Mouse (Mus musculus) WW6 (cell line): Measurements from ENCODE around the gene Wdr38.

ENCODE experiments used
- DNase-seq: peaks from one replicate; pipeline ENCODE4 v3.0.0-alpha.2; 2013; ENCODE audit warnings: low read depth, low spot score

The Wdr38 gene

DNA sequence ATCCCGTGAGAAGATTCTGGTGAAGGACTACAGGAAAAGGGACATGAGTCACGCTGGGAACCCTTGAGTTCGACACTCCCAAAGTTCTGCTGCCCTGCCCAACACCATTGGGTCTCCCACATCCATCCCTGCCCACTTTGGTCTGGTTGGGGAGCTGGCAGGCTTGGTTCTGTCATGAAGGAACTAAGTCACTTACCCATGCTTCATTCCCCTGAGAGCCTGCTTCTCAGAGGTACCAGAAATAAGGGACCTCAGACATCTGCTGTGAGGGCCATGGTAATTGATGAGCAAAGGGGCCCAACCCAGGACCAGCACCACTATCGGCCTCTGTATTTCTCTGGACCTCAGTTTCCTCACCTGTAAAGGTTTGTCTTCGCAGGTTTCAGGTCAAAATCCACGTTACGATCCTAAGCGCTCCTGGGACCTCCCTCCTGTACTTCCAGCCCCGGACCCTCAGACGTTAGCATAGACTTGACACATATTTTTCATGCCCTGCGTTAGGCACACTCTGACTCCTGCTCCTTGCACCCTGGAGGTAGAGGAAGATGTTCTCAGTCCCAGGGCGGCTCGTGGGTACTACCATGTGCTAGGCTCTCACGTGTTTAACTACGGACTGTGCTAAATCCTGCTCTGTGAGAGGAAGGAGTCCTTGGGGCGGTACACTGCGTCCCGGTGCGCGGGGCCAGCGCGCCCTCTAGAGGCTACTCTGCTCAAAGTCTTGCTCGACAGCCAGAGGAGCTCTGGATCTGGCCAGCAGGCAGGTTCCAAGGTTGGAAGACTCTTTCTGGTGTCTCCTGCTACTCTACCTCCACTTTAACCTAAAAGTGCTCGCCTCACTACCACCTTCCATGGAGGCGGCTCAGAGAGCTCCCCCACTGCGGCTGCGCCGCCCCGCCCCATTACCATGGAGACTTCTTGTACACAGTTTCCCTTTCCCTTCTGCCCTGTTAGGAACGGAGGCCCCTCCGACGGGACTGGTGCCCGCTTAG is at the start of gene Wdr38:
Wdr38 (plus strand) TSS at position 91 of the 989 bp plus-strand sequence.
- DNase-seq, result peak; percentile 74

DNA sequence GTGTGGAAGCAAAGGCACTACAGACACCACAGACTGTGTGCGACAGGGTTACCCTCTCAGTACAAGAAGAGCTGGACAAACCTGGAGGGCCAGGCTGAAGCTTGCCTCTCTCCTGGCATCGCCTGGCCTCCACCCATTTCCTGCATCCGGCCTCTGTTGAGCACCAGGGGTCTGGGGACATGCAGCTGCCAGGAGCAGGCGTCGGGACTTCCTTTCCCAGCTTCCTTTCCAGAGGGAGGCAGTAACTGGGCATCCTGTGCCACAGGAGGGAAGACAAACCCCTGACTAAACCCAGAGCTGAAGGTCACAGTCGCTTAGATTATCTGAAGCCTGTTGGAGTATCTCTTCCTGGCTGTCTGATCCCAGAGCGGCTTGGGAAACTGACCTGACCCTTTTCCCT is 49.7 kb upstream of the Wdr38 start:
- no peak for DNase-seq

DNA sequence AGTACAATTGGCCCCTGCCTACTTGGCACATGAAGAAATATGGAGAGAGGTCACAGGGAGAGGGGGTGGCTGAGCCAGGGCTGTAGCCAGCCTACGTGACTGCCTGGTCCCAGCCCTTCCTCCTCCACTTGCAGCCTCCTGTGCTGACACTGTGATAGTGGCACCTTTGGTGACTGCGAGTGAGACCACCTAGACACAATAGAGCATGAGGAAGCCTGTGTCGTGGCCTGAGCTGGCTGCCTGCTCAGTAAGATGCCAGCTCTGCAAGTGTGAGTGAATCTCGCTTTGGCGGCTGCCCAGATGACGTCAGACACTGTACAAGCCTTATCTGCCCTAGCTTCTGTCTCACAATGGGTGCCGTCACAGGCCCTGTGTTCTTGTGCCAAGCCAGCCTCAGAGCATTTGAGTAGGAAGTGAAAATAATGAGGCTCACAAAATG is 47.0 kb upstream of the Wdr38 start:
- no peak for DNase-seq

DNA sequence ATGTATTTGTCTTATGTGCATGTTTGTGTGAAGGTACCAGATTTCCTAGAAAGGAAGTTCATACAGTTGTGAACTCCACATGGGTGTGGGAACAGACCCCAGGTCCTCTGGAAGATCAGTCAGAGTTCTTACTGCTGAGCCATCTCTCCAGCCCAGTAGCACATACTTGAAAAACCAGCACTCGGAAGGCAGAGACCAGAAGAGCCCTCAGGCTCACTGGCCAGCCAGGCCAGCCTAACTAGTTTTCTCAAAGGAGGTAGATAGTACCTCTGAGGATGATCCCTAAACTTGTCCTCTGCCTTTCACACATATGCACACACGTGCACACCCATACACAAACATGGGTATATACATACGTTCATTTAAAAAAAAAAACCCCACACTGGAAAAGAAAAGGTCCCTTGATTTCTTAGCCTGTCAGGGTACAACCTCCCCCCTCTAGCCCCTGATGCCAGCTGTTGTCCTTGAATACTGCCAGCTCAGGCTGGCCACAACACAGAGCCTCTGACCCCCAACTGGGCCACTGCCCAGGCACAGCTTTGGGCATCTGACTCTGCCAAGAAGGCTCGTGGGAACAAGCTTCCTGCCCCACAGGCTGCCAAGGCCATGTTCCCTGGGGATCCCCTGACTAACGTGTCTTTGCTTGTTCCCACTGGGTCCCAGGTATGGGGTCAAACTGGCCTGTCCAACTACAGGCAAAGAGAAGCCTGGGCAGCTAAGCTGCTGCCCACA is 44.0 kb upstream of the Wdr38 start:
- DNase-seq, result no peak

- DNase-seq, result no peak
These were observed 41.2 kb upstream of the Wdr38 start for GRCm38 (mm10) chr2:38956062-38956461.

- DNase-seq, result no peak
These were observed 39.5 kb upstream of the Wdr38 start for GRCm38 (mm10) chr2:38957671-38958223.

GRCm38 (mm10) chr2:38964198-38964597 is 33.1 kb upstream of the Wdr38 start:
- no peak for DNase-seq

DNA sequence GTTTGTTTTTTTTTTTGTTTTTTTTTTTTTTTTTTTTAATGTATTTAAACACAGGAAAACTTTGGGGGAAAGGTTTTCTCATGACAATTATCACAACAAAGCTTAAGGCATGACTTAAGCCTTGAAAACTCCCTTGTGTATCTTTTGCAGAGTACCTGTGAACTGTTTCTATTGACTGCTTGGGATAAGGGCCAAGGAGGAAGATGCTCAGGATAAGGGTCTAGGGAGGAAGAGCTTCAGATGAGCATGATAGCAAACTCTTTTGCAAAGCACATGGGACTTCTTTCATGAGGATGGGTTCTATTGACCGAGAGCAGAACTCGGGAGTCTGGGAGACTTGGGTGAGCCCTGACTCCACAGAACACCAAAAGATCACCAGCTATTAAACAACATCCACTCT is 27.6 kb upstream of the Wdr38 start:
- no peak for DNase-seq

- no peak for DNase-seq
These were observed 27.2 kb upstream of the Wdr38 start for GRCm38 (mm10) chr2:38970057-38970456.

GRCm38 (mm10) chr2:38973223-38973622 is 24.1 kb upstream of the Wdr38 start:
- DNase-seq, result no peak

DNA sequence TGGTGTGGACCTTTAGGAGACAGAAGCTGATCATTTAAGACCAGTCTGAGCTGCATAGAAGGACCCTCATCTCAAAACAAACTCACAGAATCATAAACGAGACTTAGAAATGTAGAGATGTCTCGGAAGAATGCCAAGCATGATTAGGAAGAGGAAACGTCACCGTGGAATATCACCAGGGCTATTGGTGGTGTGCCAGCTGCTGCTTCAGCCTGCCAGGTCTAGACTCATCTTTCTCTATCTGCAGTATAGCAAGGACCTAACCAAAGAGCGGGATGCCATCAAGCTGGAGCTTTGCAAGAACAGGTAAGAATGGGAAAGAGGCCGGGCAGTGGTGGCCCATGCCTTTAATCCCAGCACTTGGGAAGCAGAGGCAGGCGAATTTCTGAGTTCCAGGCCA is 23.6 kb upstream of the Wdr38 start:
- no peak for DNase-seq

DNA sequence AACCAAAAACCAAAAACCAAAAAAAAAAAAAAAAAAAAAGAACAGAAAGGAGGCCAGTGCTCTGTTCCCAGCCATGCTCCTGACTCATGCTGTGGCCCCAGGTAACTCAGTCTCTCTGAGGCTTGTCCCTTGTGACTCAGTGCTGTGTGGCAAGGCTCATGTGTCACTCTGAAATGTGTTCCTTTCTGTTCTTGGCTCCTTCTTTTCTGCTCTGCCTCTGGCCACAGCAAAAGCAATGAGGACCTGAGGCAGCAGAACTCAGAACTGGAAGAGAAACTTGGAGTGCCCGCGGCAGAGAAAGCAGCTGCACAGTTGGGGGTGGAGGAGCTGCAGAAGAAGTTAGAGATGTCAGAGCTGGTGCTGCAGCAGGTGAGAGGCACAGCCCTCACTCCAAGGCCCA is 23.1 kb upstream of the Wdr38 start:
- DNase-seq, result no peak

DNA sequence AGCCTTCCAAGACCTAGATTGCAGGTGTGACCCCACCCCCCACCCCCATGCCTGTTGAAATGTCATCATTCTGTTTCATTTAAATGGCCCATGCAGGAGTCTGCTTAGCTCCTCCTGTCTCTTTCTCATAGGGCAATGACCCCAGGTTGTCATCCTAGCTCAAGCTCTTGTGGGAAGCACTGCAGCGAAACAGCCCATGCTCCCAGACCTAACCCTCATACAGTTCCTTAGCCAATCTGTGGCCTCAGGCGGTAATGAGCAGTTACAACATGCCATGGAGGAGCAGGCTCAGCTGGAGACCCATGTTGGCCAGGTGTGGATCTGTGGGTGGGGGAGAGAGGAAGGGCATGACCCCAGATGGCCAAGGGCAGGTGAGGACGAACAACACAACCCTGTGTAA is 22.1 kb upstream of the Wdr38 start:
- no peak for DNase-seq

- DNase-seq, result no peak
These were observed 21.1 kb upstream of the Wdr38 start for GRCm38 (mm10) chr2:38975941-38976805.

DNA sequence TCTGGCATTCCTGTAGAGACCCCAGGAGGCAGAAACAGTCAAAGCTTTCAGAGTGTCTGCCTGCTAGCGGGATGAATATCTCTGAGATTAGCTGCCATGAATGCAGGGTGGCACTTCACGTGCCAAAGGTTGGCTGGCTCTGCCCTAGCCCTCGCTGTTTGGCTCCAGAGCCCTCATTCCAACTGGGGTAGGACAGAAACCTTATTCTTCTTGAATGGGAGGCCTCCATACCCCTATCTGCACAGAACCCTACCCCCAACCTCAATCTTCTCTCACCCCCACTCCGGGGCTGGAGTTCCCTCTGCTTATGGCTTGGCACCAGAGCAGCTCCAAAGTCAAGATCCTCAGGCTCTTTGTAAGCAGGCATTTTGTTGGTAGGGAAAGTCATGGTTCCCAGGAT is 19.4 kb upstream of the Wdr38 start:
- no peak for DNase-seq

GRCm38 (mm10) chr2:38983456-38983855 is 13.8 kb upstream of the Wdr38 start:
- no peak for DNase-seq

GRCm38 (mm10) chr2:38986580-38986979 is 10.7 kb upstream of the Wdr38 start:
- no peak for DNase-seq

DNA sequence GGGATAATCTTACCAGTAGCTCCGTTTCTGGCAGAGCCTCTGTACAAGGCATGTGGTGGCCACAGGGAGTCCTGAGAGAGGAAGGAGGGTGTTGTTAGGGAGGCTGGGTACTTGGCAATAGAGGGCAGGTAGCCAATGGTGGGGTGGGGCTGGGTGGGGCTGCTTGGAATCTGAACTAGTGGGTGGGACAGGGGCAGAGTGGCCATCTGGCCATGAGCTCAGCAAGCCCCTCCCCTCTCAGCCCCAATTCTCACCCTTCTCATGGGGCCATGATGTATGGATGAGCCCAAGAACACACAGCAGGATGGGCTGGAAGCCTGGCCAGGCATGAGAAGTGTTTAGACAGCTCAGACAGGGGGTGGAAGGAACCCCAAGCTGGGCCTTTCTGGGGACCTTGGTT is 9.9 kb upstream of the Wdr38 start:
- DNase-seq, result no peak

DNA sequence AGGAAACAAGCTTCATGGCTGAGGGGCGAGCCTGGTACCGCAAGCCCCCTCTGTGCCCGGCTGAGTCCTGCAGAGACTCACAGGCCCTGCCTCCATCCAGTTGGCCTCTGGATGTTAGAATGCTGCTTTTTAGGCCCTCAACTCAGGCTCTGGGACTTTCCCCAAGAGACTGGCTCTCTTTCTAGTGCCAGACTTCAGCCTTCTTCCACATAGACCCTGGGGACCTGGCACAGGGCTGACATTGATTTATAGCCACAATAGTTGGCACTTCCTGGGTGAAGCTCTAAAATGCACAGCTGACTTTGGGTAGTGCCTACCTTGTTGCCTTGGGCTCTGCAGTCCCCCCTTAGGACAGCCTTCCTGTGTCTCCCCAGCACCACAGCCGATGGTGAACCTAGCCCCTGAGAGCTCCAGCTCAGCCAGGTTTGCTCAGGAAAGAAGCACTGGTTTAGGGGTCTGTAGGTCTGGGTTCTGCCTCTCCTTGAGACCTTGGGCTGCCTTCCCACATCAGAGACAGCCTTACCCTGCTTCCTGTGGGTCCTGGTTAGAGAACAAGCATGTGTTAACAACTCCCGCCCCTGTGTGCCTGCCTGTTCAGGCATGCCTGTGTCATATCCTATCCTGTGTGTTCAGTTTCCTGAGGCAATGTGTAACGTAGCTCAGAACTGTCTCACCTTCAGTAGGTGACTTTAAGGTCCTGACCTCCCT is 9.3 kb upstream of the Wdr38 start:
- no peak for DNase-seq

GRCm38 (mm10) chr2:38988929-38989328 is 8.3 kb upstream of the Wdr38 start:
- no peak for DNase-seq

- DNase-seq, result no peak
These were observed 5.3 kb upstream of the Wdr38 start for GRCm38 (mm10) chr2:38992004-38992403.
